Mouse (Mus musculus) stomach, adult 2 months (tissue): ENCODE results near the gene Cks1b. TPM values are rescaled to one million over a fixed set of nuclear protein-coding genes. Genes with fewer than 3 reads are reported as not detected.

Experiments used
- polyA plus RNA-seq: library from polyadenylated mRNA; depleted of rRNA; stranded (reverse); fragments of >200 nt; gene quantifications from 2 replicates; pipeline ENCODE4 v1.2.3, GENCODE M21; 2012; rRNA removed

The Cks1b gene
- 4.7 and 4.9 TPM in 2 replicates for polyA plus RNA-seq

DNA sequence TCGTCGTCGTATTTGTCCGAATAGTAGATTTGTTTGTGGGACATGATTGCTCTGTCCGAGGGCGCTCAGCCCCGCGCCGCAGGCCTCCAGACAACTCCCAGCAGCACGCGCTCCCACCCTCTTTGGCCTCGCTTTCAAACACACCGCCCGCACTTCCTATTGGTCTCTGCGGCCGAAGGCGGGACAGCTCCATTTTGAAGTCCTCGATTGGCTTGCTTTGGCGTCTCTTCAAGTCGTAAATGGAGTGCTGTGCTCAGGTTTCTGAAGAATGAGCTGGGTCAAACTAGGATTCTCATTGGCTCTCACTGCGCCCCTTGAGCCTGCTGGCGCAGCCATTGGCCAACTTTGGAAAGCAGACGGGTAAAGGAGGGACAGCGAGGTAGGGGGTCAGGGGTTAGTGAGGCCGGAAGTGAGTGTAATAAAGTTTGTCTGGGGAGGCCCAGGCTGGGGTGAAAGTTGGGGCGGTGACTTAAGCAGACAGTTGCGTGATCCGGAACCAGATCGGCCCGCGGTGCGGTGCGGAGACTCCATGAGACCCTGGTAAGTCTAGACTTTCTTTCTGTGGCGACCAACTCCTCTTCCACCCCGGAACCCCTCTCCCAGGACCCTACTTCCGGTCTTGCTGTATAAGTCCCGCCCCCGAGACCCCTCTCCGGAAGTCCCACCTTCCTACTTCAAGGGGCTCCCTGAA, at the start of gene Cks1b, which contains the start of gene Shc1:
Gene Cks1b, minus strand, starts transcription at position 214 of the 691 bp plus-strand sequence.
Gene Shc1, plus strand, starts transcription at position 274 of the 691 bp plus-strand sequence.

DNA sequence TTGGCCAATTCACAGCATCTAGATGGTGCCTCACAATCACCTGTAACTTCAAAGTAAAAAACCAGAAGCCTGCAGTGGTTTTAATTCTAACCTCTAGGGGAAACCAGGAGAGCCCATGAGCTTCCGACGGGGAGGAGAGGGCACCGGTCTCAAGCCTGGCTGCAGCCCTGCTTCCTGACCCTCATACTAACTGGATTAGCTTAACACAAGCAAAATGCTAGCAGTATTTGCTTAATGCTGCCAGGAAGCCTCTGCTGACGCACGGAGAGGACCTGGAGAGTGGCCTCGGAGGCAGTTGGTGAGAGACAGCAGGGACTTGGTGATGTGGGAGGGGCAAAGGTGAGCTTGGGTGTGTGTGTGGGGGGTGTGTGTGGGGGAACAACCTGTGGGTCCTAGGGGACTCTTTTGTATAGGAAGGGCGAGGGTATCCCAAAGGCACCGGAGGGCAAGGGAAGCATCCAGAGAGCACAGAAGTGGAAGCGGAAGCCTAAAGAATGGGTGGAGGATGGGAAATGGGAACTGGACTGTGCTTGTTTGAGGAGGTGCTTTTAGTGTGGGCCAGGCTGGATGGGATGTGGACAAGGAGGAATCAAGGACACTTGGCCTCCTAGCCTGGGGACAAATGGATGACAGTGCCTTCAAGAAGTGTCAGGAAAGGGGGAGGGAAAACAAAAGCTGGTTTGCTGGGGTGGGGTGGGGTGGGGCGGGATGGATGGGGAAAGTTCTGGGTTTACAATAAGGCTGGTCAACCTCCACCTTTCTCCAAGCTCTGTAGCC, 36.4 kb upstream of the Cks1b start, which contains the start of gene Pmvk:
Gene Pmvk, plus strand, starts transcription at position 141 of the 777 bp plus-strand sequence.

DNA sequence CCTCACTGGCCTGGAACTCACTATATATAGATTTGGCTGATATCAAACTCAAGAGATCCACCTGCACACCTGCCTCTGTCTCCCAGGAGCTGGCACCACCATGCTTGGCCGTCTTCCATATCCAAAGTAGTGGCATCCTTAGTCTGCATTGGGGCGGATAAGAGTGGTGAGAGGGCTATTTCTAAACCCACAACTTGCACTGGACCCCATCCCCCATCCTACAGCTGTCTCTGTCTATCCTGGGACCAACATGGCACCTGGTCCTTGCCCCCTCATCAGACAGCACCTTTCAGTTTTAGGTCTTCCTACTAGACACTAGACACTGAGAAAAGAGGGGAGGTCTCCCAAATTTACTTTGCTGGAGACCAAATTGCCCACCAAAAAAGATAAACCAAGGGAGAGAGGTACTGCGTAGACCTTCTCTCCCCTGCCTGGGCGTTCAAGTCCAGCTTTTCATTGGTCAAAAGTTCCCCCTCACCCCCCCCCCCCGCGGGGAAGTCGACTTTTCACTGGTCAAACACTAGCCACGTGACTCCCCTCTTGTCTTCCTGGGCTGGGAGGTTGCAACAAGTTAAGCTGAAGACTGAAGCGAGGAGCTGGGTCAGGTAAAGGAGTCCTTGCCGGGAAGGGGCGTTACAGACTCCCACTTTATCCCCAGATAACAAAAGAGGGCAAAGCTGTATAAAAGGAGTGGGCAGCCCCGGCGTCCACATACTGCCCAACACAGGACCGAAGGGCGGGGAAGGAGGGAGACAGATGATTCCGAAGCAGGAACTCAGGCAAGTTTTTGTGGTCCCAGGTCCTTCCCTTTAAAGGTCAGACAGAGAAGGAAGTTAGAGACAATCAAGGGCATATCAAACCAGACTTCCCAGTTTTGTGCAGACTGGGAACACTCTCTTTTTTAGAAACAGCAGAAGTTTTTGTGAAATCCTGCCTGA, 18.3 kb upstream of the Cks1b start, which contains the start of gene Pbxip1:
Gene Pbxip1, plus strand, starts transcription at position 531 of the 938 bp plus-strand sequence.

GRCm38 (mm10) chr3:89430171-89431159, 12.3 kb upstream of the Cks1b start, which contains the start of gene Pygo2:
Pygo2 (plus strand) TSS chr3:89430214.

DNA sequence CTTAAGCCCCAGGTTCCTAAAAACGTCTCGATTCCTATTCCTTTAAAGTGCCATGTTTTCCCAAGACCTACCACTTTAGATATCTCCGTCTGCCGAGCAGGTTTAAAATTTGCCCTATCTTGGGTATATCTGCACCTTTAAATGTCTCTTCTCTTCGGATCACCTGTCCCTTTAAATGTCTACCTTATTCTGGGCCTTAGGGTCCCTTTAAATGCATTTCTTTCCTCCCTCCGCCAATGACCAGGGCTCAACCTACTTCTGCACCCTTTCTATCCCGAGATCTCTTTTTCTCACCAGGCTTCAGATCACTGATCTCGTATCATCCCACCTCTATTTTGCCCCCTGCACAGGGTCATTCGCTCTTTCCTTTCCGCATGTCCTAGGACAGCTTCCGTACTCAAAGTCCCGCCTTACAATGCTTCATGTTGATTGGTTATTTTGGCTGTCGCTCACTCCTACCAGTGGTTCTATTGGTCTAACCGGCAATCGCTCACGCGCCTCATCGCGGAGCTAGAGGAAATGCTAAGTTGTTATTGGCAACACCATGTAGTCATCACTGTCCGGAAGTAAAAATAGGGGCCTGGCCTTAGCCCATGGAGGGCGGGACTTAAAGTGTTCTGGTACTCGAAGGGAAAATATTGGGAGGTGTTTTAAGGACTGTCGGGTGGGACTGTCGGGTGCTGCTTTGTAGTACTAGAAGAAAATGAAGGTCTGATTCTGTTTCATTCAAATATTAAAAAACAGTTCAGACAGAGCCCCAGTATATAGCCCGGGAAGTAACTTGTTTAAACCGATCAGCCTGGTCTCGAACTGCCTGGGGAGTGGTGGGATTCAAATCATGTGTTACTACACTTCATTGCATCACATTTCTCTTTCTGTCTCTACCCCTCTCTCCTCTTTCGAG, 6.4 kb downstream of the Cks1b start, which contains the start of gene Flad1:
Gene Flad1, minus strand, starts transcription at position 381 of the 904 bp plus-strand sequence.

DNA sequence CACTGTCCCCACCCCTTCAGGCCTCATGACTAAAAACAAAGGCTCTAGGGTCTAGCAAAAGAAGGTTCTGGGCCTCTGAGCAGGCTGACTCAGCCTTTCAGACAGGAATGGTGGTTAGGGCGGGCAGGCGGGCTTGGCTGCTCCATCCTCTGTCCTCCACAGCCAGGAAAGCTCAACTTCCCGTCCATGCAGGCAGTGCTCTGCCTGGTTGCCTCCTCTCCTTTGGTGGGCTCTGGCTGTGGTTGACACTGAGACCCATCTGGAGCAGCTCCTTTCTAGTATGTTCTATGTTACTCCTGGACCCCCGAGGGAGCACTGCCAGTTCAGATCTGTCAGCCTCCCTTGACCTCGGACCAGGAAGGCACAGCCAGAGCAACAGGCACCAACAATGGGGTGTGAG, 15.5 kb downstream of the Cks1b start, which contains the start of gene Lenep:
Gene Lenep, minus strand, starts transcription at position 101 of the 400 bp plus-strand sequence.

DNA sequence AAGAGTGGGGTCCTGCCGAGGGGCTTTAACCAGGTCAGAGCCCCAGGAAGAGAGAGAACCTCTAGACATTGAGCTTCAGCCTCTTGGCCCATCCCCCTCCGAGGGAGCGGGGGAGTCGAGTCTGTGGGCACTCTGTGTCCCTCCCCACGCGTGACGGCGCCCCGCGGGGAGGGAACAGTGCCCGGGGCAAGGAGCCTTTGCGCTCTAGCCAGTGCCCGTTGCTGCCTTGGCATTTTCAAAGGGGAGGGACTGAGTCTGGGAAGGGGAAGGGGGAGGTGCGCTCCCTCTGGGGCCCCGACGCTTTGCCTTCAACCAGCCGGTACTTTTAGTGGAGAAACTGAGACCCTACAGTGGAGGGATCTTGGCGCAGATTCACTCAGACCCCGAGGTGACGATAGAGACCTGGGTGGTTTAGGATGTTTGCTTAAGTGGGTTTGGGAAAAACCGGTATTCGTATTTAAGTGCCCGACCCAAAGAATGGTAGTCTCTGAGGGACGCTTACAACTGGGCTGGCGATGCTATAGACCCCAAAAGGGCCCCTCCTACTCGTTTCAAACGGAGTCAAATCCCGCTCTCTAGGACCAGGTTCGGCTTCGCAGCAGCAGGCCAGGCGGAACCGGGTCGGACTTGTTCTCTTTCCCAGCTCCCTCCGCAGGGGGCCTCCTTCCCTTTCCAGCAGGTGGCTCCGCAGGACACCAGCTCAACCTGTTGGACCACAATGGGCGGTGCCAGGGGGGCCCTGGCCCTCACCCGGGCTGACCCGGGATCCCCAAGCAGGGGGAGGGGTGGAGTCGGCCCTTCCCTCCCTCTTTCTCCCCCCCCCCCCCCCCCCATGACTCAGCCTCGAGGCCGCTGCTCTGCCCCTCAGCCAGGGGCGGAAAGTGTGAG, 23.9 kb downstream of the Cks1b start, which contains the start of gene Zbtb7b:
Gene Zbtb7b, minus strand, starts transcription at position 771 of the 888 bp plus-strand sequence.

Other genes with a start within 250 kb of the Cks1b start
- gene Scamp3, start 240.9 kb downstream of the Cks1b start, polyA plus RNA-seq = 74.0 and 74.9 TPM in 2 replicates
- 20.3 and 21.6 TPM in 2 replicates for gene Fam189b, start 235.2 kb downstream of the Cks1b start, polyA plus RNA-seq
- gene Gba, start 215.5 kb downstream of the Cks1b start, polyA plus RNA-seq = 45.8 and 47.7 TPM in 2 replicates
- 27.5 and 28.7 TPM in 2 replicates for gene Thbs3, start 203.2 kb downstream of the Cks1b start, polyA plus RNA-seq
- 108 and 129 TPM in 2 replicates for gene Mtx1, start 191.3 kb downstream of the Cks1b start, polyA plus RNA-seq
- gene Muc1, start 189.3 kb downstream of the Cks1b start, polyA plus RNA-seq = 698 and 860 TPM in 2 replicates
- 227 and 292 TPM in 2 replicates for gene Krtcap2, start 172.4 kb downstream of the Cks1b start, polyA plus RNA-seq
- 12.7 and 15.7 TPM in 2 replicates for gene Trim46, start 172.1 kb downstream of the Cks1b start, polyA plus RNA-seq
- gene Dpm3, start 159.0 kb downstream of the Cks1b start, polyA plus RNA-seq = 275 and 451 TPM in 2 replicates
- gene Slc50a1, start 147.8 kb downstream of the Cks1b start, polyA plus RNA-seq = 140 and 155 TPM in 2 replicates
- 25.4 and 26.7 TPM in 2 replicates for gene Efna1, start 137.2 kb downstream of the Cks1b start, polyA plus RNA-seq
- 22.2 and 41.9 TPM in 2 replicates for gene Efna3, start 95.4 kb downstream of the Cks1b start, polyA plus RNA-seq
- gene Efna4, start 80.4 kb downstream of the Cks1b start, polyA plus RNA-seq = 5.6 and 17.9 TPM in 2 replicates
- gene Adam15, start 68.4 kb downstream of the Cks1b start, polyA plus RNA-seq = 105 and 117 TPM in 2 replicates
- 0.84 and 1.1 TPM in 2 replicates for gene Dcst2, start 56.4 kb downstream of the Cks1b start, polyA plus RNA-seq
- gene Dcst1, start 53.1 kb downstream of the Cks1b start, polyA plus RNA-seq = 0.03 and 0.13 TPM in 2 replicates
- gene Zbtb7b, start 23.6 kb downstream of the Cks1b start, polyA plus RNA-seq = 85.6 and 92.0 TPM in 2 replicates
- 0.35 and 0.95 TPM in 2 replicates for gene Lenep, start 15.6 kb downstream of the Cks1b start, polyA plus RNA-seq
- 12.9 and 14.3 TPM in 2 replicates for gene Flad1, start 6.5 kb downstream of the Cks1b start, polyA plus RNA-seq
- 28.6 and 34.3 TPM in 2 replicates for gene Shc1, start 60 bp upstream of the Cks1b start, polyA plus RNA-seq
- 53.2 and 125 TPM in 2 replicates for gene Pygo2, start 11.8 kb upstream of the Cks1b start, polyA plus RNA-seq
- gene Pbxip1, start 18.3 kb upstream of the Cks1b start, polyA plus RNA-seq = 37.4 and 38.3 TPM in 2 replicates
- 7.5 and 10.9 TPM in 2 replicates for gene Pmvk, start 36.2 kb upstream of the Cks1b start, polyA plus RNA-seq
- 2.5 and 4.8 TPM in 2 replicates for gene Kcnn3, start 101.8 kb upstream of the Cks1b start, polyA plus RNA-seq